Mouse (Mus musculus) c-Kit-negative CD71-positive TER-119-positive erythroid progenitor cells, embryonic 14.5 days (primary cell): Measurements from ENCODE around the gene Hkdc1.
"Not testable (repeated sequence)": the region's sequence is repeated elsewhere in the genome, so short reads cannot be mapped to it uniquely, and the experiment has no call there.

Source experiments
- DNase-seq: peaks from one replicate; pipeline ENCODE4 v3.0.0-alpha.2; 2013; ENCODE audit warnings: low read depth, low spot score

Hkdc1 gene

DNA sequence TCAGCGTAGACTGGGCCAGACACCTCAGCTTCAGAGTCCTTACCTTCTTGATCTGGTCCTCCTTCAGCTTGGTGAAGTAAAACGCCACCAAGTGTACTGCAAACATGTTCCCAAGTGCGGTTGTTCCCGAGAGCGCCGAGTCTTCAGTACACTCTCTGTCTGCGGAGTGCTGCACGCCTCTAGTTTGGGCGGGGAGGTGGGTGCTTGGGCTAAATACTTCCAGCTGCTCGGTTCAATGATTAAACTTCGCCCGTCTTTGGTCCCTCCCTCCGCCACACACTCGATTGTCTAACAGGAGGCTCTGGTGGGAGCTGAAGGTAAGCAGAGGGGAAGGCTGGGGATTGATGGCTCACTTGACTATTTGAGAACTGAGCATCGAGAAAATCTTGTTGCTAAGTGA lies at the start of gene Hkdc1:
Hkdc1 (minus strand) TSS at position 237 of the 400 bp plus-strand sequence.
- DNase-seq = no peak

DNA sequence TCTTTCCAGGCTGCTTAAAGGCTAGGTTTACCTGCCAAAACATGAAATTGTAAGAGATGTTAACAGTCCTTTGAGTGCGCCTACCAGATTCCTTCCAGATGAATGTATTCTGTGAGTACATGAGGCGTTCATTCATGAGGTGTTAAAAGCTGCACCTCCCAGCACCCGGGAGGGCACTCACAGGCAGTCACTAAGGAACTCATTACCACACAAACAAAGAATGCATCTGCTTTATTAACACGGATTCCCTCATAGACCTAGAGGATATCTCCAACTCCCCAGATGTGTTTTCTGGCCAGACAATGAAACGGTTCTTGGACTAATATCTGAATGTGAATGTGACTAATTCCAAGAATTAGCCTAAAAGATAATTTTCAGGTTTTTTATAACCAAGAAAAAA lies 48.8 kb upstream of the Hkdc1 start:
- DNase-seq = no peak

DNA sequence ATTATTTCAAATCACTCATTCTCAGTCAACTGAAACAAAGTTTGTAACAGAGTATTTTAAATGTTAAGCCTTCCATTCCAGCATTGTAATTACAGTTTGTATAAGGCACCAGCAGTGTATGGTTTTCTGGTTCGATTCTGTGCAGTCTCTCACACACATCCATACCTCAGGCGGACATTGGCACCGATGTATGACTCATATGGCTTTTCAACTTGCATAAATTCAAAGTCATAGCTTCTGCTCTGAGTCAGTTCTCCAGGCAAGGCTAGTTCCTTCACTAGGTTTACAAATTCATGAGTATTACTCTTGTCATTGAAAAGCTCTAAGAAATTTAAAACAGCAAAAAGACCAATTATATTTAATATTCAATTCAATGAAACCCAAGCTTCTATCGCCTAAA lies 47.4 kb upstream of the Hkdc1 start:
- no peak for DNase-seq

- no peak for DNase-seq
These were observed 39.0 kb upstream of the Hkdc1 start for GRCm38 (mm10) chr10:62461321-62461720.

DNA sequence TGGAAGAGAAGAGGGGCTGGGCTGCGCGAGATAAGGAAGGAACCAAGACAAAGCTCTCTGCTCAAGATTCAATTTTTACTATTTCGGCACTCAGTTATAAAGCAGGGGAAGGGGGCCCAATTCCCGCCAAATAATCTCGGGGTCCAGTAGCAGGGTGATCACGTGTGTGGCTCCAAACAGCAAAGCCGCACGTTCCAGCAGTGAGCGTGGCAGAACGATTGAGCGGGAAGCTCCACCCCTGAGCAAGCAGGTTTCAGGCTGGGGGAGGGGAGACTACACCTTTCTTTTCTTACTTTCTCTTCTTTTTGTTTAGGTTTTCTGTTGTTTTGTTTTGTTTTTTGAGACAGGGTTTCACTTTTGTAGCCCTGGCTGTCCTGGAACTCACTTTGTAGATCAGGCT lies 29.7 kb upstream of the Hkdc1 start:
- not testable (repeated sequence) for DNase-seq

GRCm38 (mm10) chr10:62450280-62450640 lies 28.0 kb upstream of the Hkdc1 start:
- no peak for DNase-seq

DNA sequence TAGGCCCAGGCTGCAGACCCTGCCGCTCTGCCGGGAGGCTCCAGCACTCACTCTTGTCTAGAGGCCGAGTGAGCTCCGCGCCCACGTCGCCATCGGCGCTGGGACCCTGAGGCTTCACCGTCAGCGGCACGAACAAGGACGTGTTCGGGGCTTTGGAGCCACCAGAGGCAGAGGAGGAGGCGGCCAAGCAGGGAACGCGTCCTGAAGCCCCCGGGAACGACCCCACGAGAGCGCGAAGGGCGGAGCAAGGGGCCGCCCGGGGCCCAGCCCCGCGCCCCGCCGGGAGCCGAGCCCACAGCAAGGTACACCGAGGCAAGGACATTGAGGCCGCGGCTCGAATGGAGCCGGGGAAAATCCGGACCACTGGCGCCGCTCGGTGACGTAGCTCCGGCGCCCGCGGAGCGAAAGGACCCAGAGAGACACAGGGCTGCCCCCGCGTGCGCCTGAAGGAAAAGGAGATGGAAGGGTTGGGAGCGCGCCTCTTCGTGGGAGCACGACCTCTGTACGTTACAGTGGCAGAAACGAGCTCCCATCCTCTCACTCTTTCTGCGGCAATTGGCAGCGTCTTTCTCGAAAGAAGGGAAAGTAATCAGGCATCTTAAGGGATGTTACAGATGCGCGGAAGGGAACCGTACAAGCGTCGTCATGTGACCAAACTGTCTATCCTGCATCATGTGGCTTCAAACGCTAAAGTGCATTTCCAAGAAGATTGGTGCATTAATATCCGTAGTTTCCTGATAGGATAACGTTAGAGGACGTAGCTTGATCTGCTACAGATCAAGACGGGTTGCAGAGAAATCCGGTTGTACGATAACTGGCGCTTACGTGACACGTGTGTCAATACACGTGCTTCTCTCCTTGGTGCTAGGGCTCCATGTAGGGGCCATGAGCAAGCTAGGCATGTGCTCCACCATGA lies 27.3 kb upstream of the Hkdc1 start, which contains the start of the genes 4930507D05Rik and Supv3l1:
4930507D05Rik (plus strand) TSS at position 126 of the 916 bp plus-strand sequence.
Supv3l1 (minus strand) TSS at position 375 of the 916 bp plus-strand sequence.
- DNase-seq = peak; percentile 82

DNA sequence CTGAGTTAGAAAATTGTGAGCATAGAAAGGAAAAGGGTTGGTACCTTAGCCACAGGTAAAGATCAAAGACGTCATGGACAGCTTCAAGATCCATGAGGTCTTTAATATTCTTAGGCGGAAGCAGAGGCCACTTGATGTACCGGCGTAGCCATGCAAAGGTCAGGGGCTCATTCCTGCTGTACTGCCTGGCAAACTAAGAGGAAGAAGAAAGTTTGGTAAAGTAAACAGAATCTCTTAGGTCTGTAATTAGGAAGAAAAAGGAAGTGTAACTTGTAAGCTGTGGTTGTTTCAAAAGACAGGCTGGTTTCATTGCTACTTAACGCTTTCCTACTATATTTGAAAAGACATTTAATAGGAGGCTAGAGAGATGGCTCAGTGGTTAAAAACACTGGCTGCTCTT lies 8.1 kb upstream of the Hkdc1 start:
- DNase-seq = no peak

GRCm38 (mm10) chr10:62425081-62425871 lies 3.0 kb upstream of the Hkdc1 start:
- no peak for DNase-seq

DNA sequence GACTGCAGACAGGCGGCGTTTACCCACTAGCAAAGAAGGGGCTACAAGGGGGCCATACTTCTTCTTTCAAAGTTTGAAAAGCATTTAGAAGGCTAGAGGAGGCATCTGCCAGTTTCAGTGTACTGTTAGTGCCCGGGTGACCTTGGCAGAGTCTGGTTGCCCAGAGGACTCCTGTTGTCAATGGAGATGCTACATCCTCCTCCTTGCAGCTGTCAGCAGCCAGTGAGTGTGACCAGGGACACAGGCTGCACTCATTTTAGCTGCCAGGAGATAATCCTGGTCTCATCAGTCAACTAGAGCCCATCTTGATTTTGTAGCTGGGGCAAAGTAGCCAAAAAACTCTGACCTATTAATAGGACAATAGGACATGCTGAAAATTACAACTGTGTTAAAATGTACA lies 1.2 kb downstream of the Hkdc1 start:
- no peak for DNase-seq

- no peak for DNase-seq
These were observed 1.9 kb downstream of the Hkdc1 start for GRCm38 (mm10) chr10:62420399-62420798.

DNA sequence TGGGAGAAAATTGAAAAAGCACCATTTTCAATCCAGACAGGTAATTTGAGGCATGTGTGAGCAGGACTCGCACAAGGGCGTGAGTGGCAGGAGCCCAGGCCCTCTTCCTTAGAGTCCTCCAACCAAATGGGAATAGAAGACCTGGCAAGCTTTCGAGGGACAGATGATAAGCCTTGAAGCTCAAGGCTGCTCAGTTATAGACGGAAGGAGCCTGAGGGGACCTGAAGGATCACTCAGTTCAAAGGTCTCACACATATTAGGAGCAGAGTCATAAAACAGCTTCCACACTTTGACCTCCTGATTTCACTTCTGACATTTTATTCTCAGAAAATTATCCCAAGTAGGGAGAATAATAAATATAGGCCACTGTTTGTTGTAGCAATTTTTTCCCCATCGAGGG lies 2.9 kb downstream of the Hkdc1 start:
- no peak for DNase-seq

DNA sequence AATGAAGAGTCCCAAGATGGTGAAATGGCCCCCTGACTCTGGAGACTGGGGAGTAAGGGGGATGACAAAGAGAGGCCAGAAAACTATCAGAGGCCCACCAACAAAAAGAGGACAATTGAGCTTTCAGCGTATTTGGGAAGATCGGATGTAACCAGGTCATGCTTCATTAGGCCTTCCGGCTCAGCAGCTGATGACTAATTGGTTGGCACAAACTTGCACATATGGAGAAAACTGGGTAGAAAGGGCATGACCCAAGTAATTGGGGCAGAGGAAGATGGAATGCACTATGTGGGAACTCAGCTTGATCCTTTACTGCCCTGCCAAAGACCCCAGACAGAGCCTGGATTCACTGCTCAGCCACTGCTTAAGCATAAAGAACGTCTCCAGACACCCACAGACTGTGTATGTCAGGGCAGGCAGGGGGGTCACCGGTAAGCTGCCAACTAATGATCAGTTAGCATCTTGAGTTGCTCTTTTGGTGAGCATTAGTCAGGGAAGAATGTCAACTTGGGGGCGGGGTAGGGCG lies 3.4 kb downstream of the Hkdc1 start:
- DNase-seq = no peak

- DNase-seq = no peak
These were observed 8.7 kb downstream of the Hkdc1 start for GRCm38 (mm10) chr10:62413606-62413982.

DNA sequence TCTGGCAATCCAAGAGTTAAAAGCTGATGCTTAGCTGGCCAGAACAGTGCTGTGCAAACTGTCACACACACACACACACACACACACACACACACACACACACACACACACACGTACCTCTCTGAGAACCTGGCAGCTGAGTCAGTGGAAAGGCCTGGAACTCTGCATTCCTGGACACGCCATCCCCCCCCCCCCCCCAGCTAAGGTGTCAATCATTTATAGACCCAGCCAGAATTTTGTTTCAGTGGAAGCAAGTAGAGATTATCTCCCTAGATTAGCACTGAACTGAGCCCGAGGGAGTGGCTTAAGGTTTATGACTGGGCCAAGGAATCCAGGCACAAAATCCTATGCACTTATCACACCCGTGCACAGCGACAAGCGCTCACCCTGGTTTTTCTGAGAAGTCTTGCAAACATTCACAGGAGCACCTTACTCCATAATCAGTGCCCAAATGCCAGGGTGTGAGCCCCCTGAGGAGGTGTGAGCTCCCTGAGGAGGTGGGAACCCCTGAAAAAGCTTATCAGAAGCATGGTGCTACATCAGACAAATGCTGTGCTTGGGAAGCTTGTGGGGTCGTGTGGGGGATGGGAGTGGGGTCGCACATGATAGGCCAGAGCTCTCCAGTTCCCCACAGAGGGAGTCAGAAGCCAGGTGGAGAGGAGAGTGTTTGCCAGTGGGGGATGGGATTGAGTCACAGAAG lies 9.2 kb downstream of the Hkdc1 start:
- DNase-seq = no peak

GRCm38 (mm10) chr10:62411431-62412410 lies 10.6 kb downstream of the Hkdc1 start:
- no peak for DNase-seq

DNA sequence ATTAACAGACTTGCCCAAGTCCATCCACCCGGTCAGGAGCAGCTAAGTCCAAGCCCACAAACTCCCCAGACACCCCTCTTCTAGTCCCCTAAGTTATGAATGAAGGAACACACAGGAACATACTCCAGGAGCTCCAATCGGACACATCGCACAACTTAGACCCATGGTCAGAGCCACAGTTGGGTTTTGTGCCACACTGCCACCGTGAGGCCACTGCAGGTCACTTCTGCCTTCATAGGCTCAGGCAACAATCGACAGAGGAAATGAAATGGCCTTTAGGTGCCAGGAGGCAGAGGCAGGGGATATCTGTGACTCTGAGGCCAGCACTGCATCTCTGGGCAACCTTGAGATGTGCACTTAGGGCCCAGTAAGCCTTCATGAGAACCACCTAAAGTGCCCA lies 11.3 kb downstream of the Hkdc1 start:
- peak; percentile 16 for DNase-seq

GRCm38 (mm10) chr10:62404901-62405300 lies 17.4 kb downstream of the Hkdc1 start:
- DNase-seq = no peak

DNA sequence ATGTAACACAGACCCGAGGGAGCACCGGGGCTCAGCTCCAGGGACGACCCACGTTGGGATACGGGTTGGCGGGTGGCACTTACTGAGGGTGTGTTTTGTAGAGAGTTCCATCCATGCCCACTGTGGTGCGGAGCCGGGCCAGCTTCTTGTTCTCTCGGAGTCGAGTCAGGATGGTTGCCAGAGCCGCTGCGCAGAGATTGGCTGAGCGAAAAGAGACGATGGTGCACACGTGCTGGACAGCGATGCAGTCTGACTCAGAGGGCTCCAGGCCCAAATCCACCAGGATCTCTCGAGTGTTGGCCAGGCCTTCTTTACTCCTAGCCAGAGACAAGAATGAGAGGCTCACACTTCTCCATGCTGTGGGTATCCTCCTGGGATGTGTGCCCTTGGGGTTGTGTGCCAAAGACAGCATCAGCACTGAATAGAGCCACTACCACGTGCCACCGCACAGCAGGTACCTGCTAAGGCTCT lies 20.6 kb downstream of the Hkdc1 start:
- no peak for DNase-seq

DNA sequence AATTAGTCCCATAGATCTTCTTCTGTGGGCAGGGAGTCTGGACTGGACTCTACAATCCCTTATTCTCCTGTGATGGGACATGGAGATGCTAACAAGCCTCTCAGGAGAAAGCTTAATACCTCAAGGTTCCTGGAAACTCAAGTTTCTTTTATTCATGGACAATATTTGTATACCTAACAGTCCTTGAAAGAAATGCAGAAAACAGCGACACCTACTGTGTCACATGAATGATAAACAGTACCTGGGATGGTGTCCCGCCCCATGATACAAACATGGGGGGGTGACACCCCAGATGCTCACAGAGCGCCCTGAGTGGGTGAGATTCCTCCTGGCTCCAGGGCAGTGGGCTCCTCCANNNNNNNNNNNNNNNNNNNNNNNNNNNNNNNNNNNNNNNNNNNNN lies 39.3 kb downstream of the Hkdc1 start:
- DNase-seq = no peak
